Mouse (Mus musculus): ENCODE results near the gene Ktn1. TPM values are rescaled to one million over a fixed set of nuclear protein-coding genes. Genes with fewer than 3 reads are reported as not detected.

The Ktn1 gene
- total RNA-seq, 1 experiment from 2014 or later: 76.6 TPM

DNA sequence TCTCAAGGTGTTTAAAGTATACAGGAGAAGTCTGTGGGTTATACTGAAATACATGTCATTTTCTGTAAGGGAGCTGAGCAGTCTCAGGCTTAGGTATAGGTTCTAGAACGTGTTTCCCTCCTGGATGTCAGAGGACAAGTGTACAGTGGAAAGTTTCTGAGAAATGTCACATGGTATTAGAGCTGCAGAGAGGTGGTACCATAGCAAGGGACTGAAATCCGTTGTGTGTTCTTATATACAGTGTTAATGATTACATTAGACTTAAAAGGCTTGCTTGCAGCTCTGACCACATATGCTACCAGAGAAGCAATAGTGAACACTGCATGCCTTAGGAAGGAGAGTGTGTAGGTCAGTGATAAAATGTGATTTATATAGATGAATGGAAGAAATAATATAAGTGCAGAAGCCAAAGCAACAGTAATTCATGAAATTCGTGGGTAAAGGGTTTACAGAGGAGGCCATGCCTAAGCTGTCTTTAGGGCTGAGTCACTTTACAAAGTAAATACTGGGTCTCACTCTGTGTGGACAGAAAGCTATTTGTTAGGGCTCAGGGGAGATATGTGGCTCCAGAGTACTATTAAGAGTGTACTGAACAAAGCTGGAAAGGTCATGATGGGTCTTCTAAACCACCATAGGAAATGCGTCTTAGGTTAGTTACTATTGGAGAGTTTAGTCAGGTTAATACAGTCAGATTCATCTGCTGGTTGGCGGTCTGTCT is 17.0 kb downstream of the Ktn1 start:
- DNase-seq: no peak

DNA sequence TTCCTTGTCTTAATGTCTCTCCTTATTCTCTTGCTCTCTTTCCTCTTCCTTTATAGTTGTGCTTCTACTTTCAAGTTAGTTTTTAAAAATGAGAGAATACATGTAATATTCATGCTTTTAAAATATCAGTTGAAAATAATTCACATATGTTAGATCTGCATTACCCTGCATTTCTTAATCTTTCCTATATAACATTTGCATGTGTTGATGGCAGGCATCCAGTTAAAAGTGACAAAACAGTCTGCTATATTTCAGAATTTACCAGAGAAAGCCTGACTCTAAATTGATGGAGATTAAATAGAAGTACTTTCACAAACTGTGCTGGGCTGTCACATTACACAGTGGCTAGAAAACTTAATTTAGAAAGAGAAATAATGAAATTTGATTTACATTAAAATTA is 19.8 kb downstream of the Ktn1 start:
- no peak for DNase-seq

DNA sequence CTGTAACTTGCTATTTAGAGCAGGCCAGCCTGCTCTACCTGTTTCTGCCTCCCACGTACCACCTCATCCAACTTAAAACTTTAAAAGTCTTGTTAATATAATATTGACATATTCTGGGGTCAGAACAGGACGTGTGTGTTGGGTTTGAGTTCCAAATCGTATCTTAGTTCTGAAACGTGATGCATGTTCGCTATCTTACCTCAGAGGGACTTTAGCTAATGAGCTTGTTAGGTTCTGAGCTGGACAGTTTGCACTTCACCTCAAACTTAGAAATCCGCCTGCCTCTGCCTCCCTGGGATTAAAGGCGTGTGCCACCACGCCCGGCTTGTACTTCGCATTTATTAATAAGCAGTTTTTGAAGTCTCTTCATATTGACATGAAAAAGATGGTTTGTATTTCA is 34.6 kb downstream of the Ktn1 start:
- DNase-seq: no peak

DNA sequence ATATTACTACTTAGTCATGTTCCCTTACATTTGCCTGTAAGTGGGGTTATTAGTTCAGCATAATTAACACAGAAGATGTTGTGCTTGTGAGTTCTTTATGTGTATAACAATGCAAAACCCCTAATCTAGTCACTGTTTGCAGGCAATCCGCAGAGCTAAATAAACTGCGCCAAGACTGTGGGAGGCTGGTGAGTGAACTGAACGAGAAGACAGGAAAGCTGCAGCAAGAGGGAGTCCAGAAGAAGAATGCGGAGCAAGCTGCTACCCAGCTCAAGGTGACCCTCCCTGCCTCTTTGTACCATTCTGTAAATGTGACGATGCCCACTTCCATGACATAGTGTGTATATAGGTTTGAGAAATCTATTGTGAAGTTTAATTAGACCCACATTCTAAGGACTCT is 36.3 kb downstream of the Ktn1 start:
- no peak for DNase-seq

DNA sequence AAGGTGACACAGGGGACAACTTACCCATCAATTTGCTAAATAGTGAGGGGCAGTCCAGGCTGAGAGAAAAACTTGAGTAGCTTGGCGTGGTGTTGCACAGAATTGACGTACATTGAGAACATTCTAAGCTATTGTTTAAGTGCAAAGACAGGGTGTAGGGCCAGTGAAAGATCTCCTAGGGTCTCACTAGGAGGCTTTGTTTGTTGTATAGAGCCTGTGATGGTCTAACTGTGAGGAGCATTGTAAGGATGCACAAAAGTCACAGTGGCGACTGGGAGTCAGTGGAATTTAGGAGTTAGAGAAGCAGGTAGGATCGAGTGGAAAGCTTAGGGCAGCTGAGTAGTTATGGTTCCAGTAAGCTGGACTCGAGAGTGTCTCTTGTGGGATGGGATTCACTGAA is 50.9 kb downstream of the Ktn1 start:
- no peak for DNase-seq

DNA sequence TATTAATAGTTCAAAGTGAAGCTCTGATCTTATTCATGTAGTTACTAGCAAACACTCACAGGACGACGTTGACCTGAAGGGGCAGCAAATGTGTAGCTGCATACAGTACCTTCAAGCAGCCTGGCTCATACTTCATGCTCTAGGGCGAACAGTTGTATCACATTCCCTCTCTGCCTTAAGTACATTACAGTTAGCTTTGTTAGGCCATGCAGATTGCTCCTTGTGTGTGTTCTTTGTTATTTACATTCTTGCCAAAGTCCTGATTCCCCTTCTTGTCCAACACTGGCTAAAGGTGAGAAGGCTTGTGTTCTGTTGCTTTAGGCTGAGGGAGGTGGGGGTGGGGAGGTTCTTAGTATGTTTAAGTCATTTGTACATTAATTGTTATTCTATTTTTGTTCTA is 61.3 kb downstream of the Ktn1 start:
- DNase-seq: no peak

DNA sequence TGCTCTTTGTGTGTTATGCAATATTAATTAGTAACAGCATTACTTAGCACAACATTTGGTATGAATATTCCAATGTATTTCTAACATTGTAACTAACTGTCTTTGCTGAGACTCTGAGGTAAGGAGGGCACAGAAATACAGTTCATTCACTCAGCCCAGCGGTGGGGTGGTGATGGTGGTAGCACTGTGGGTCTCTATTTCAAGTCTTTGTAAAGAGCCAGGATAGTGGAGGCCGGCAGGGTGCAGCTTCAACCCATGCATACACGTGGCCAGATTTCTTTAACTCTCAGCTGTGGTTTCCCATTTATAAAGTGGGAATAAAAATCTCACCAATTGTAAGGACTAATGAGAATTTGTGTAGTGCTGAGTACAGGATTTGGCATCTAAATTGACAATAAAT is 67.5 kb downstream of the Ktn1 start:
- no peak for DNase-seq

DNA sequence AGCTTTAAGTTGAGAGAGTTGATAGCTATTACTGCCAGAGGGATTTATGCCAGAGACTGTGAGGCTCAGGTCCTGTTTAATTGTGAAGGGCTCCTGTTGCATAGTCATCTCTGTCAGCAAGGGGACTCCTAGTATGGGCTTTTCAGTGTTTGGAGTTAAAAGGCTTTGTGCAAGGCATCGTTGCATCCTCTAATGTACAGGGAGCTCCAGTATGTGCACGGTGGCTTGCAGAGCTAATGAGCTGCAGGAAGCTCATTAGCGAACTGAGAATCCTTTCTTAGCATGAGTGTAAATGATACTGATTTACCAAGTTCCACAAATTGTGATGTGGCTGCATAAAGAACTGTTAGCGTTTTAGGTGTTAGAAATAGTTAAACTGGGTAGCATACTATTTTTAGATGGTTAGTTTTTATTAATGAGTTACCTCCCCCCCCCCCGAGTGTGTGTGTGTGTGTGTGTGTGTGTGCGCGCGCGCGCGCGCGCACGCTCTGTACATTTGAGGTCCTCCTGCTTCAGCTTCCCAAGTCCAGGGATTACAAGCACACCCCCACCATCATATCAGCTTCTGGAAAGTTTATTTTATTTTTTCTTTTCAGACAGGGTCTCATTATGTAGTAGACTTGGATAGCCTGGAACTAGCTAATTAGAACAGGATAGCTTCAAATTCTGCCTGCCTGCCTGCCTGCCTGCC is 69.8 kb downstream of the Ktn1 start:
- no peak for DNase-seq

DNA sequence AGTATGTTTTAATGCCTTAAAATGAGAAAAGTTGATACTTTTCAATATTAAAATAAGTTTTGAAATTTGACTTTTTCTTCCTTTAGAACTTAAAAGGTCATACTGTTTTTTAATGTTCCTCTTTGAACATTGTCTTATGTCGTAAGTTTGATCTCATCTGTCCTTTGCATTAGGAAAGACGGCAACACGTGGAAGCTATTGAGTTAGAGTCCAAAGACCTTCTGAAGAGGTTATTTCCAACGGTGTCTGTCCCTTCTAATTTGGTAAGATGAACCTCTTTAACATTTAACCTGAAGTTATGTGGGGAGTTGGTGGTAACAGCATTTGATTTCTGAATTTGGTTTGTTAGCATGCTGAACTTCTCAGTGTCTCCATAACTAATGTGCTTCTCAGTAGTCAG is 71.8 kb downstream of the Ktn1 start:
- DNase-seq: no peak

DNA sequence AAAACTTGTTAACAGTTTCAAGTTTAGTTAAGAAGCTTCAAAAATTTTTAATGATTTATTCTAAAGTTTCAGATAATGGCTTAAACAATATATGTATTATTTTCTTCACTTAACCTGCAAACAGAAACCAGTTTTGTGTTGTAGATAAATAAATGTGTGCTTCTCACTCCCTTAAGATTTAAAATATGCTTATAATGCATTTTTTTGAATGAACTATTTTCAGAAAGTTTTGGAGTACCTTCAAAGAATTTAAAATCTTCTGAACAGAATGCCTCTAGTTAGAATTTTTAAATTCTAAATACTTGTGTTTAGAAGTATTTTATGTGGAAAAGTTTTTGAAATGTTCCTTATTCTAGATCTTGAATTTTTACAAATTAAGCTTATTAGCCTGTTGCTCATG is 74.8 kb downstream of the Ktn1 start:
- no peak for DNase-seq

DNA sequence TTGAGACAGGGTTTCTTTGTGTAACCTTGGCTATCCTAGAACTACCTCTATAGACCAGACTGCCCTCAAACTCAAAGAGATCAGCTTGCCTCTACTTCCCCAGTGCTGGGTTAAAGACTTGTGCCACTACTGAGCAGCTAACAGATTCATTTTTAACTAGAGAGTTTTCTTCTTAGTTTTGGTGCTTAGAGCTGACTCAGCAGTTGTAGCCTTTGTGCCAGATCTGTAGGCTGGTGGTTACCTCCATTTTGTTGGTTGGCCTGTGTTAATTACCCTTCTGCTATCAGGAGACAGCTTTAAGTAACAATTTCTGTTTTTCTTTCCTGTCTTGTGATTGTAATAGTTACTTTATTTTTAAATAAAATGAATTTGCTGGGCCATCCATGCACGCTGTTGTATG is 80.3 kb downstream of the Ktn1 start:
- DNase-seq: no peak

DNA sequence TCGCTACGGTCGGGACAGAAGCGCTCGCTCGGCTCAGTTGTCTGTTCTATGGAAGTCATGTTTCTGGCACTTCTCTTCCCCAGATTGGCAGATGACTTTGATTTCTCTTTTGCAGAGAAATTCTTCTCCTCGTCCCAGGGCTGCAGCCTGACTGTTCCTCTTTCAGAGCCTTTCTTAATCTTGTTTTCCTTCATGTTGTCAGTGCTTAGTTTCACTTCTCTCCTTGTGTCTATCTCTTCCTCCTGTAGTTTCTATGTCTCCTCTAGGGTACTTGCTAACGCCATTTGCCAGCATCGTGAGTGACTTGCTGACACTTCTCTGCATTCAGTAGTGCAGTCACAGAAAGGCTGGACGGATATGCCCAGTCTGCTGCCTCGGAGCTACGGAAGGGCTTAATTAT is 87.1 kb downstream of the Ktn1 start:
- DNase-seq: no peak

DNA sequence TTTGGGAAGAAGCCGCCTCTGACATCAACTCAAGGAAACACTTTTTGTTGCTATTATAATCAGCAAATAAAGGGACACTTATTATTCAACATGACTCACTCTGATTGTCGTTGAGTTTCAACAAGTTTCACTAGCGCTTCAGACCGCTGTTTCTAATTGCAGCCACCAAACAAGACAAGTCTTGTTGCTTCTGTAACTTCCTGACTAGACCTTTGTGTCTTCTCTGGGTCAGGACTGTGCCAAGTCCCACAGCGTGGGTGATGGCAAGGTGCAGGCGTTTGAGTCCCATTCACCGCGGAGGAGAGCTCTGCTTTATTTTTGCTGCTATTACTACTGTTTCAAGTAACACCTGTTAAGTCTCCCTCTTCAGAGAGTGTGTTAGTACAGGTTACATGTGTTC is 88.2 kb downstream of the Ktn1 start:
- no peak for DNase-seq

DNA sequence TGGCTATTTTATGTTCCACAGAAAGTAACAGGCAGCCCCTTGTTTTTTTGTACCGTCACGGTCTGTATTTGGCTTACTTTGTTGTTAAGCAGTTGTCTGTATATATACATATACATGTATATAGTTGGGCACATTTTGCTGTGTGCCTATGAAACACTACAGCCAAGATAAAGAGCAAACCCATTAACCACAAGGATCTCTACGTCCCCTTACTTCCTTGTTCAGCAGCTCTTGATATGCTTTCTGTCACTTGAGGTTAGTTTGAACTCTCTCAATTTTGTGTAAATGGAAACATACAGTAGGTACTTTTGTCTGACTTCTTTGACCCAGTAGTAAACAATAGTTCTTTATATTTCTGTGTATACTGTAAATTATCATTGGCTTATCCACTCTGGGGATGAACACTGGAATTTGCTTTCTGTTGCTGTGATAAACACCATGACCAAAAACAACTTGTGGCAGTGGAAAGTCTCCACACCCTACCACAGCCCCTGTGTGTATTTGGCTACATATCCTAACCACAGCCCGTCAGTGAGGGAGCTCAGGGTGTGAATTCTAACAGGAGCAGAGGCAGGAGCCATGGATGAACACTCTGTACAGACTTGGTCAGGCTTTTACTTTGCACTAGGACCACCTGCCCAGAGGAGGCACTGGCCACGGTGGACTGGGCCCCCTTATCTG is 92.2 kb downstream of the Ktn1 start:
- no peak for DNase-seq

DNA sequence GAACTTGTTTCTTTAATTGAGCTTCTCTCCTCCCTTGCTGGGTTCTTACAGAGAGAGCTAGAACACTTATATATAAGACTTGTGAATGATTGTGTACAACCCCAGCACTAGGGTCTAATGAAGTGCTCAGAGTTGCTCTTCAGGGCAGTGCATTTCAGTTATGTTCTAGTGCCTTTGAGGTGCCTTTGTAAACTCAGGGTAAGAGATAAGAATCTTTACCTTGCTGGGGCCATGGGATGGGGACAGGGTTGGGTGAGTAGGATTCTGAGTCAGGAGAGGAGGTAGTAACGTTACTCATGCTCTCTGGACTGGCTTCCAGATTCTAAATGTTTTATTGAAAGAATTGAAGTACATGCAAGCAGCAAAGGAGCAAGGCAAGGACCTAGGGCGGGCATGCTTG is 92.8 kb downstream of the Ktn1 start:
- no peak for DNase-seq

DNA sequence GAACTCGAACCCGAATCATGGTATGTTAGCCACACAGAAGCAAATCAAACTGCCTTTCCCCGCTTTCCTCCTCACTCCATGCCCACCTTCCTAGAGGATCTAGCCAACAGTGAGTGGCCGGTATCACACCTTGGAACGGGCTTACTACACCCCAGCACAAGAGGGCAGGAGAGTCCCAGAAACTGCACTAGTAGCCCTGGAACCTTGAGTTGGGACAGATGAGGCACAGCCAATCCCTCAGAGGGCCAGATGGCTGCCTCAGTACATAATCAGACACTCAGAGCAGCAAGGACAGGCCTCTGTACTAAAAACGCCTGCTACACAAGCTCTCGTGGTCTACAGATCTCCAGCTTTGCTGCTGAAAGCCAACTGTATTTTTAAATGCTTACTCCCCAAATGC is 94.4 kb downstream of the Ktn1 start:
- DNase-seq: no peak

DNA sequence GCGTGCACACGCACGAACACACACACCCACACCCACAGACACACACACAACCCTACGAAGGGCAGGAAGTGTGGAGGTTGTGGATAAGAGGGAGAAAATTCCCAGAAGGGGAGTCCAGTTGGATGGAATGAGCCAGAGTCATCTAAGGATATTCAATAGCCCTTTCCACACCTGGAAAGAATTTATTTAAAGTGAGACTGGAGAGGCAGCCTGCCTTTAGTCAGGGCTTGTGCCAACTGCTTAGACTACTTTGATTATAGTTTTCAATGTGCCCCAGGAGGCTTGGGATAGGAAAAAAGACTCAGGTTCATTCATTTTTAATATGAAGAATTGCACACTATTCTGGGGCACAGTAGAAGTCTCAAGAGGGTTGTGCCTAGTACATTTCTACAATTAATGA is 96.8 kb downstream of the Ktn1 start:
- no peak for DNase-seq

DNA sequence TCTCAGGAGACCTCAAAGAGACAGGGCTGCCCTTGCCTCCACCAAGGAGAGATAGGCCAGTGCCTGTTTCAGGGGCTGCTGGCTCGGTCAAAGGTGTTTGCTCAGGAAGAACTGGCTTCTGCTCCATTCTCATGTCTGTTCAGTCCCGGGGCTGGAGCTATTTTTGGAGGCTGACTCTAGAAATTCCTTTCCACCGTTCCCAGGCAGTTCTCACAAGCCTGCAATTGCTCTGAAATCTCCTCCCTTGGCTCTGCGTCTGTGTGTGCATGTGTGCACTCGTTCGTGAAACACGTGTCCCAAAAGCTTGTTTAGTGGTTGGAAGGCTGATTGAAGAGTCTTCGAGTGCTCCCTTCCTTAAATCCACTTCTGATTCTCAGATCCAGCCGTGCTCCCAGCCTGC is 99.3 kb downstream of the Ktn1 start:
- DNase-seq: no peak

DNA sequence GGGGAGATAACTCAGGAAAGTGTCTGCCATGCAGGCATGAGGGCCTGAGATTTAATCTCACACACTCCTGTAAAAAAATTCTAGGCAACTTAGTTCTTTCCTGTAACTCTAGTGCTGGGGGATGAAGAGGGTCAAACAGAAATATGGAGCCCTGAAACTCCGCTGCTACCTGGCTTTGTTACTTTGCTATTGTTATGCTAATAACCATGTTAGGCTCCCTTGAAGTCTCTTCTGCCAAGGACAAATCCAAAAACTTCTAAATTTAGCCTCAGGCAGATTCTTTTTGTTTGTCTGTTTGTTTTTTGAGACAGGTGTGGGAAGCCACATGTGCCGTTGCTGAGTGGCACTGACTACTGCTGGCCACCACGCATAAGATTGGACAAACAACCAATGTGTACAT is 100.5 kb downstream of the Ktn1 start:
- DNase-seq: no peak

DNA sequence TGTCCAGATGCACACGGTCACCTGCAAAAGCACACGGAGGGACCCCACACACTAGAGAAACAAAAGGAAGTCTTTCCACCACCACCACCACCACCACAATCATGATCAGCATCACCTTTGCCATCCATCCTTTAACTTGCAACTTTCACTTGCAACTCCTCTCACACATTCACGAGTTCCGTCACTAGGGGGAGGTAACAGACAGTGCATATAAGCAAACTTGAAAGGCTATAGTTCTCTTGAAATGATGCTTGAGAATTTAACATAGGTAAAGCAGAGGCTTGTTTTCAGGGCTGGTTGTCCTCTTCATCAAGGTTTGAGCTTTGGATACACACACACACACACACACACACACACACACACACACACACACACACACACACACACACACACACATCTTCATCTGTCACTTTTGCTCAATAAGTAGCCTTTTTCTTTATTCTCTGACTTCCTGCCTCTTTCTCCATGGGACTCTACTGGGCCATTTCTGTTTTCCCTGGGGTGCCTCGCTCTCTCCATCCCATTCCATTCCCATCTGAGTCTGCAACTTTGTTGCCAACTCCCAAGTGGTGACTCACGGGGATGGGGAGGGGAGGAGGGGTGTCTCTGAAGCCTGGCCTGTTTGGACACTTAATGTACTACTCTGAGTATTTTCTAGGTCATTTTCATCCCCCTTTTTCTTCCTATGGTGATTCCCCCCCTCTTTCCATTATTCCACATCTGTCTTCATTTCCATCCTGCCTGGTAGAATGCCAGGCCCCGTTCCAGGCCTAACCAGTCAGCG is 103.4 kb downstream of the Ktn1 start:
- peak; percentile 24 for DNase-seq

DNA sequence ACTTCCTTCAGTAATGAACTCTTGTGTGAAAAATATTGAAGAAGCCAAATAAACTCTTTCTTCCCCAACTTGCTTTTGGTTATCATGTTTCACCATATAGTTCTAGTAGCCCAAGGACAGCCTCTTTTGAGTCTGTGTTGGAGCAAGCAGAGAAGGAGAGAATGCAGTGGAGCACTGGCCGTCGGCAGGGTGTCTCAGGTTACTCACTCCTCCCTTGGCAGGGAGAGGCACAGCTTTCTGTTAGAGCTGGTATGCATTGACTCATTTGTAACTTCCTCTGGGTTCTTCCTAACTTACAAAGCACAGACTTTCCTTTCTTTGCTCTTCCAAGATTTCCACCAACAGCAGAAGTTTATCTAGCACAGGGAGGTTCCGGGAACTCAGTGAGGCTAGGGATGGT is 105.3 kb downstream of the Ktn1 start:
- DNase-seq: no peak

DNA sequence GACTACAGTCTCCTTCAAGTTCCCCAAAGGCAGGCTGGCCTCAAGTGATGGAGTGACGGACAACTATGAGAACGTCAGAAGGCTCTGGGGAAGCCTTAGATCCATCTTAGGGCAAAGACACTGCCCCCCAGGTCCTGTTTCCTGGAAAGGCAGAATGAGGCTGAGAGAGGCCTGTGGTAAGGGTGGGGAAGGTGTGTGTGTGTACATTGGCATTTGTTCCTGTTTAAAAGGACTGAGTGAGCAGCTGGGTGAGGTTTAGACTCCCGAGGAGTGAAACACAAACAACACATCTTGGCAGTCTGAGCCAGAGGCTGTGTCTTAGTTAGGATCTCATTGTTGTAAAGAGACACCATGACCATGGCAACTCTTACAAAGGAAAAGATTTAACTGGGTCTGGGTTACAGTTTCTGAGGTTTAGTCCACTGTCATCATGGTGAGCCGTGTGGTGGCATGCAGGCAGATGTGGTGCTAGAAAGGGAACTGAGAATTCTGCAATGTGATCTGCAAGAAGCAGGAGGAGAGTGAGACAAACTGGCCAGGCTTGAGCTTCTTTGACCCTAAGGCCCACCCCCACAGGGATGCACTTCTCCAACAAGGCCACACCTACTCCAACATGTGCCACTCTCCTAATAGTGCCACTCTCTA is 106.1 kb downstream of the Ktn1 start:
- DNase-seq: no peak
